In genomic region chr3:27189320-27190261, GRCm38 (mm10) we compare ENCODE assay signal across 8 mouse cellular contexts. TPM values are rescaled to one million over a fixed set of nuclear protein-coding genes. Genes with fewer than 3 reads are reported as not detected.
A peak's percentile ranks its signal among the peaks of the same experiment; 100 is the strongest.
DNase-seq lines count a peak whose midpoint lies in the region; ATAC-seq and TF ChIP-seq lines count a peak whose summit lies in the region.

No protein-coding gene starts in this region.

- H3K4me2 ChIP-seq in heart, postnatal 0 days (ENCODE audit: low read depth, low read length), result no peak overlapping the region

- no peak overlapping the region for H3K9ac ChIP-seq in heart, postnatal 0 days (replicated peaks; ENCODE audit: low read depth, low read length)

- no peak for TF ChIP-seq EP300 in heart, postnatal 0 days (IDR thresholded peaks at IDR 0.05; ENCODE audit: low read depth)

- DNase-seq in cerebellum, adult 9-10 months, result peak; percentile 59
- DNase-seq in heart, postnatal 0 days (ENCODE audit: low spot score), result peak; percentile 82
- peak; percentile 82 for DNase-seq in layer of hippocampus, adult 9-11 months
- peak; percentile 43 for DNase-seq in urinary bladder, postnatal 25 days (ENCODE audit: low spot score)

- peaks cover 5% of the 10 kb centered on the region for H3K9me3 ChIP-seq in megakaryocyte, embryonic 14.5 days
- H3K9me3 ChIP-seq in heart, postnatal 0 days (replicated peaks; ENCODE audit: control insufficient read depth, low read length), result no peaks in the 10 kb centered on the region

- H3K4me3 ChIP-seq in megakaryocyte, embryonic 14.5 days (replicated peaks), result peak overlapping the region; percentile 6
- H3K4me3 ChIP-seq in heart, postnatal 0 days (ENCODE audit: low read depth, low read length), result no peak overlapping the region
- peak overlapping the region; percentile 26 for H3K4me3 ChIP-seq in macrophage (ENCODE audit: inconsistent target)

- no peaks in the 10 kb centered on the region for H3K36me3 ChIP-seq in megakaryocyte, embryonic 14.5 days (replicated peaks; ENCODE audit: low read length)
- H3K36me3 ChIP-seq in heart, postnatal 0 days (replicated peaks; ENCODE audit: control insufficient read depth, insufficient read depth, low read length), result no peaks in the 10 kb centered on the region
- peaks cover 18% of the 10 kb centered on the region; the same call in 1 of the 2 replicates for H3K36me3 ChIP-seq in macrophage (ENCODE audit: inconsistent target)

- peaks cover 100% of the 10 kb centered on the region for H3K79me2 ChIP-seq in macrophage (ENCODE audit: inconsistent target)

- no peak for ATAC-seq in megakaryocyte, adult 5-6 weeks (ENCODE audit: poor library complexity, severe bottlenecking)
- no peak; the same call in 1 of the 2 replicates for ATAC-seq in heart, postnatal 0 days (ENCODE audit: insufficient read depth, low read depth)
- no peak for ATAC-seq in erythroblast, adult 5-6 weeks (replicated peaks; ENCODE audit: low FRiP score, poor library complexity, severe bottlenecking)

- no peak overlapping the region for H3K27ac ChIP-seq in heart, postnatal 0 days (ENCODE audit: low read depth)
- peak overlapping the region; percentile 100 for H3K27ac ChIP-seq in macrophage

- no peak for TF ChIP-seq CTCF in heart, postnatal 0 days (IDR thresholded peaks at IDR 0.05; ENCODE audit: low read depth)

- peaks cover 33% of the 10 kb centered on the region for H3K4me1 ChIP-seq in megakaryocyte, embryonic 14.5 days
- H3K4me1 ChIP-seq in heart, postnatal 0 days (ENCODE audit: control insufficient read depth, insufficient read depth), result peaks cover 27% of the 10 kb centered on the region

- whole genome bisulfite sequencing in heart, postnatal 0 days, result 42% methylated on average over 14 of the region's 14 CpGs
- WGBS in macrophage (ENCODE audit: missing documents), result 61% methylated on average over 14 of the region's 14 CpGs

- H3K27me3 ChIP-seq in megakaryocyte, embryonic 14.5 days (replicated peaks), result peaks cover 42% of the 10 kb centered on the region
- H3K27me3 ChIP-seq in heart, postnatal 0 days (ENCODE audit: control insufficient read depth, insufficient read depth, low read length), result no peaks in the 10 kb centered on the region

RNA-seq across cellular contexts. Expression of gene Nceh1, which starts 6.8 kb away (rescaled TPM):
- 1.8 TPM in 1 of 2 replicates, not detected in the other for polyA plus RNA-seq in megakaryocyte, embryonic 14.5 days (2012; ENCODE audit: insufficient read depth, low replicate concordance)
- 30.6 and 33.9 TPM in 2 replicates for total RNA-seq in megakaryocyte, adult 5-6 weeks (2015)
- total RNA-seq in megakaryocyte, adult 5-6 weeks (2017), result 32.7 and 33.2 TPM in 2 replicates
- total RNA-seq in heart, postnatal 0 days (2014; rRNA removed; ENCODE audit: low replicate concordance), result 80.7 and 81.0 TPM in 2 replicates
- 51.6 and 67.7 TPM in 2 replicates for polyA plus RNA-seq in heart, postnatal 0 days (2015; fragmentation: Nextera tagmentation; extraction: Ambion mirVana)
- total RNA-seq in macrophage (2018; cell fraction: chromatin; rRNA removed), result 100 to 1,000 TPM in 9 of 26 experiments, 10 to 100 TPM in 17; 18.6 to 236 (median 77.9) TPM
- total RNA-seq in macrophage (2018; cell fraction: cytosol; rRNA removed), result 100 to 1,000 TPM; 111 to 455 (median 227) TPM
- total RNA-seq in macrophage (2018; cell fraction: nucleus; rRNA removed), result 100 to 1,000 TPM in 25 of 26 experiments, 10 to 100 TPM in 1; 73.4 to 406 (median 223) TPM
- polyA plus RNA-seq in macrophage (2018), result 212 to 280 TPM (median 251 TPM) in 3 replicates
- 1.7 and 4.0 TPM in 2 replicates for total RNA-seq in erythroblast, adult 5-6 weeks (2015; ENCODE audit: low replicate concordance)
- total RNA-seq in erythroblast, adult 5-6 weeks (2017; ENCODE audit: low replicate concordance), result 5.2 and 5.6 TPM in 2 replicates

RNA-seq across cellular contexts. Expression of gene Ect2, which starts 35.9 kb away (rescaled TPM):
- polyA plus RNA-seq in megakaryocyte, embryonic 14.5 days (2012; ENCODE audit: insufficient read depth, low replicate concordance), result 0.09 and 5.1 TPM in 2 replicates
- total RNA-seq in megakaryocyte, adult 5-6 weeks (2015), result 57.2 and 60.8 TPM in 2 replicates
- total RNA-seq in megakaryocyte, adult 5-6 weeks (2017), result 62.2 and 65.7 TPM in 2 replicates
- 14.7 and 23.0 TPM in 2 replicates for total RNA-seq in heart, postnatal 0 days (2014; rRNA removed; ENCODE audit: low replicate concordance)
- polyA plus RNA-seq in heart, postnatal 0 days (2015; fragmentation: Nextera tagmentation; extraction: Ambion mirVana), result 7.9 and 8.6 TPM in 2 replicates
- total RNA-seq in macrophage (2018; cell fraction: chromatin; rRNA removed), result 10 to 100 TPM in 6 of 26 experiments, 1 to 10 TPM in 20; 2.1 to 30.7 (median 7.5) TPM
- total RNA-seq in macrophage (2018; cell fraction: cytosol; rRNA removed), result 1 to 10 TPM in 25 of 26 experiments, under 1 TPM in 1; 0.91 to 4.3 (median 2.3) TPM
- total RNA-seq in macrophage (2018; cell fraction: nucleus; rRNA removed), result 10 to 100 TPM in 1 of 26 experiments, 1 to 10 TPM in 24, under 1 TPM in 1; 0.94 to 19.1 (median 2.9) TPM
- polyA plus RNA-seq in macrophage (2018), result 1.3 to 5.8 TPM (median 2.8 TPM) in 3 replicates
- total RNA-seq in erythroblast, adult 5-6 weeks (2015; ENCODE audit: low replicate concordance), result 20.6 and 38.9 TPM in 2 replicates
- 36.3 and 44.5 TPM in 2 replicates for total RNA-seq in erythroblast, adult 5-6 weeks (2017; ENCODE audit: low replicate concordance)

Comparison
In these comparisons a context has a peak if more than half of its experiments do, and no peak if none do; other contexts are left out.
1. RNA of gene Nceh1, which starts 6.8 kb away (total RNA-seq): 80.7 to 81.0 TPM in heart, postnatal 0 days and 30.6 to 33.9 TPM in megakaryocyte, adult 5-6 weeks; 1.7 to 5.6 TPM in erythroblast, adult 5-6 weeks; every median in the first group is over 4 times any median in the second.
2. Peak in every context shown above with its lines, with median percentiles within 50 percentile points of each other: DNase-seq.